Mouse (Mus musculus) layer of hippocampus, postnatal 10 days (tissue): ENCODE results near the gene Fxn. TPM values are rescaled to one million over a fixed set of nuclear protein-coding genes. Genes with fewer than 3 reads are reported as not detected.
A peak's percentile ranks its signal among the peaks of the same experiment; 100 is the strongest.
"Not testable (repeated sequence)": the region's sequence is repeated elsewhere in the genome, so short reads cannot be mapped to it uniquely, and the experiment has no call there.

Source experiments
- DNase-seq, 2 experiments: peaks; one replicate each; pipeline ENCODE4 v3.0.0; 2021; ENCODE audit warnings: low spot score in 2 of 2
- total RNA-seq, 2 experiments: library from RNA; stranded (reverse); gene quantifications; 2 replicates each; pipeline ENCODE4 v1.2.3; 2021

The Fxn gene
- total RNA-seq, 2 experiments from 2014 or later = 12.2 TPM

GRCm38 (mm10) chr19:24243340-24243739 is 37.1 kb downstream of the Fxn start:
- no peak for DNase-seq

DNA sequence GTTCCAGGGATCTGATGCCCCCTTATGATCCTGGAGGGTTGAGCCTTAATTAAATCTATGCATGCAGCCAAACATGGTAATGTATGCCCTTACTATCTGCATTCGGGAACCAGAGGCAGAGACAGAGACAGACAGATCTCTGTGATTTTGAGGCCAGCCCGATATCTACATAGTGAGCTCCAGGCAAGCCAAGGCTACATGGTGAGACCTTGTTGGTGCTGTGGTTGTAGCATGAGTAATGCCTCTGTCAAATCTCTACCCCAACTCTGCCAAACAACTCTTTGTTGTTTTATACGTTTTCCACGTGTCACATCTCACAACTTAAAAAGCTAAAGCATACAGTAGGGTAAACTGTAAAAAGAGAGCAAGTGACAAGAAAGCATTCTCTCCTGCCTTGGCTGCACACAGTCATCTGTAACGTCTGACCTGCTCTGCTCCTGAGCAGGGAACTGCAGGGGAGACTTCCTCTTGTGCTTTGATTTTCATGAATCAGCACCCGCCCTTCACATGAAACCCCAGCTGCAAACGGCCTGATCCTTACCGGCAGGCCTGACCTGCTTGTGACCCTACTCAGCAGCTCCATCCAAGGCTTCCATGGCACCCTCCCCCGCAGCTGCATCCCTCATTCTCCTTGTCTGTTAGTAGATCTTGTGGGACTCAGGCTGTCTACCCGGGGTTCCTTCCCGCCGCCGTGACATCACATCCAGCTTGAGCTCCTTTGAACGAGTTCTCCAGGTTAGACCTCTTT is 38.4 kb downstream of the Fxn start:
- no peak for DNase-seq

DNA sequence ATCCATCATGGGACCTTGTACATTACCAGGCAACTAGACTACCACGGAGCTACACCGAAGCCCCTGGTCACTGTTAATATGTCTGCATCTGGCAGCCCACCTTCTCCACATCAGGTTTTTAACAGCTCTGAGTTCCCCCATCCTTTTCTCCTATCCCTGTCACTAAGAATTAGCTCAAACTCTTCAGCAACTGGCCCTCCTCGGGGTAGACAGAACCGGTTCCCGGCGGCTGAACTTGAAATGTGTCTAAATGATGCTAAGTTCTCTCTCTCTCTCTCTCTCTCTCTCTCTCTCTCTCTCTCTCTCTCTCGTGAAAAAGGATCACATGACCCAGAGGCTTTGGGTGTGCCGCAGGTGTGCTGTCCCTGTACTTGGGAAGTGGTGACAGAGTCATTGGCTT is 39.1 kb downstream of the Fxn start:
- no peak for DNase-seq

DNA sequence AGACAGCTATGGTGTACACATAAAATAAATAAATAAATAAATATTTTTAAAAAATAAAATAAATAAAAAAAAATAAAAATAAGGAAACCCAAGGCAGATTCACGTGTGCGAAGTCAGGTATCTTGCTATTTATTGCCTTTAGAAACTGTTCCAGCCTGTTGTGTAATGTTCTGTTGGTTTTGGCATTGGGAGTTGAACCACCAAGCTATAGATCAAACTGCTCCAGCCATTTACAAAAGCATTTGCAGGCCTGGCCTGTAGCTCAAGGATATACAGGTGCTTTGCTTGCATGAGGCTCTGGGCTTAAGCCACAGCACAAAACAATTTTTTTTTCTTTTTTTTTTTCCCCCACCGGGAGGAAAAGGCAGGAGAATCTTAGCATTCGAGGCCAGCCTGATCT is 42.4 kb downstream of the Fxn start:
- DNase-seq = no peak

DNA sequence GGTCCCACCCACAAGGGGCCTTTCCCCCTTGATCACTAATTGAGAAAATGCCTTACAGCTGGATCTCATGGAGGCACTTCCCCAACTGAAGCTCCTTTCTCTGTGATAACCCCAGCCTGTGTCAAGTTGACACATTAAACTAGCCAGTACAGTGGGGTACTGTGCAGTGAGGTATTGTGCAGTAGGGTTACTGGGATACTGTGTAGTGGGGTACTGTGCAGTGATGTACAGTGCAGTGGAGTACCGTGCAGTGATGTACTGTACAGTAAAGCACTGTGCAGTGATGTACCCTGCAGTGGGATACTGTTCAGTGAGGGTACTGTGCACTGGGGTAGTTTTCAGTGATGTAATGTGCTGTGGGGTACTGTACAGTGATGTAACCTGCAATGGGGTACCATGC is 48.0 kb downstream of the Fxn start:
- DNase-seq = not testable (repeated sequence)

DNA sequence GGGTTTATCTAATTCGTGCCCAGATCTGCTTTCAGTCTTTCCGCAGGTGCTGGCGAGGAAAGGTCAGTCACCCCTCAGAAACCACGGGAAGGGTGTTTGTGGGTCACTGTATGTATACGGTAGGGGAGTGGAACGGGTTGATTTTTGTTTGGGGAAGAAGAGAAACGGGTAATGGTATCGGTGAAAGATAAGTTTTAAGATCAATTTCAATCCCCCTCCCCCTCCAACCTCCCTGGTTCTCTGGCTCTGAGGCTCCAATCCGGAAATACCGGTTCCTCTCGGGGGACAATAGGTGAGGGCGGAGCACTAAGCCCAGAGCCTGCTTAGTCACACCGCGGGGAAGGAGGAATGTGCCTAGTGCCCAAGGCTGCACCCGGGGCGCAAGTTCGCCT is 55.1 kb downstream of the Fxn start:
- DNase-seq = no peak

DNA sequence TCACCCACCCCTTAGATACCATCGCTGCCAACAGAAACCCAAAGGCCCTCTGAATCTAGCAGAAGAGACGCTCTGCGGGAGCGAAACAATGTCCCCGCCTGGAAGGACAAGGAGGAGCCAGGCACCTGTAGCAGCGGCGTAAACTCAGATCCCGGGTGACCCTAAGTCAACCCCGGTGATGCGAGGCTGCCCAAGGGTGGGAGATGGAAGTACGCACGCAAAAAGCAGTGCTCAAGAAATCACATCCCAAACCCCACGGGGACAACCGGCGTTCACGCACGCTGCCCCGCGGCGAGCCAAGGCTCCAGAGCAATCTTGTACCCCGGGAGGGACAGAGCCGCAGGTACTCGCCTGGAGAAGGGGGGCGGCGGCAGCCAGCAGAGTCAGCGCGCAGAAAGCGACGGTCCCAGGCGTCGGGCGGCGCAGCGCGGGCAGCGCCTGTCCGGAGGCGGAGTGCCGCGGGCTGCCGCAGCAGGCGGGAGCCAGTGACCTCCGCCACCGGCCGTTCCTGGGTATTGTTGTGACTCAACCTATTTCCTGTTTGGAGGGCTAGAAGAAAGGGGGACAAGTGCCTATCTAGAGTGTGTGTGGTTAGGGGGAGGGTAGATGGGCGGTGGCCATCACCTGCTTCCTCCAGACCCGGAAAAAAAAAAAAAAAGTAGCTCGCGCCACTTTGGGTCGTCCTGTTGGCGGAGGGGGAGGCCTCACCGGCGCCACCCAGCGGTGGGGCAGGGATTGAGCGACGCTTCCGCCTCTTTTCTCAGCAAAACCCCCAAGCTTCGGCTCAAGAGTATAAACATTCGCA is 55.7 kb downstream of the Fxn start, which contains the start of gene Tjp2:
Tjp2 (minus strand) TSS at position 531 of the 805 bp plus-strand sequence.
- peak; percentile 31 to 52 for DNase-seq

DNA sequence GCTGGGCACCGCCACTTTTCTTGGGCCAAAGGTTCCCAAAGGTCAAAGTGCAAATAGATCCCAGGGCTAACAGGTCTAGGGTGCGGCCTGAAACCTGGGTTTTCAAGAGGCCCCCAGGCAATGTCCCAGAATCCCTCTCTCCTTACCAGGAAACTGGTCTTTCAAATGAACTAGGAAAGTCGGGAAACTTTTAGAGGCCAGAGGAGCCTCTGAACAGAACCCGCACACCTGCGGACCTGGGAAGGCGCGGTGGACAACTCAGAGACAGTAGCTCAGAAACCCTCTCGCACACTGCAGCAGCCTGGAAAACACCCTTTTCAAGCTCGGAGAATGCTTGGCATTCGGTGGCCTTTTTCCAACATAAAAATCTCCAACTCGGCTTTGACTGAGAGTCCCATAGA is 56.6 kb downstream of the Fxn start:
- no peak for DNase-seq

DNA sequence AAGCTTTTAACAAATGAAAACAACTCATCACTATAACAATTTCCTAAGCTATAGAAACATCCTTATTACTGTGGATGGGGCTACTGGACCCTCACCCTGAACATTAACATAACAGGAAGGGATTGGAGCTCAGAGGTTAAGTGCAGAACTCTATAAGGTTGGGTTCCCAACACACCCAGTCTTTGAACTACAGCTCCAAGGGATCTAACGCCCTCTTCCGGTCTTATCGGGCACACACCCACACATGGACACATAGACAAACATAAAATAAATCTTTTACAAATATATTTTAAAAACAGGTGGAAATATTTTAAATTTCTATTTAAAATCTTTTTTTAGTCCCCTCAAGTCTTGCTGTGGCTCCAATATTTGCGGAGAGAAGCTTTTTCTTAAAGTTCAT is 59.0 kb downstream of the Fxn start:
- no peak for DNase-seq

GRCm38 (mm10) chr19:24220795-24221445 is 59.5 kb downstream of the Fxn start:
- DNase-seq = no peak

- no peak for DNase-seq
Observed at GRCm38 (mm10) chr19:24219011-24219410, 61.4 kb downstream of the Fxn start.

DNA sequence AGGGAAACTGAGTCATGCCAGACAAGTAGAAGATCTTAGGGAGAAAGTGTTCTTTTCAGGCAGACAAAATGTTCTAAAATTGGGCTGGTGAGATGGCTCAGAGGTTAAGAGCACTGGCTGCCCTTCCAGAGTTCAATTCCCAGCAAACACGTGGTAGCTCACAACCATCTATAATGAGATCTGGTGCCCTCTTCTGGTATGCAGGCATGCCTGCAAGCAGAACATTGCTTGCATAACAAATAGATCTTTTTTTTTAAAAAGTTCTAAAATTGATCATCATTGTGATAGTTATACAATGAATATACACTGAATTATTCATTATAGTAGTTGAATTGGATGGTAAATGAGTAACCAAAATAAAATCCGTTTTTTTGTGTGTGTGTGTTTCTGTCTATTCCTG is 62.1 kb downstream of the Fxn start:
- DNase-seq = no peak

GRCm38 (mm10) chr19:24217851-24218250 is 62.6 kb downstream of the Fxn start:
- no peak for DNase-seq

GRCm38 (mm10) chr19:24216771-24217170 is 63.6 kb downstream of the Fxn start:
- no peak for DNase-seq

GRCm38 (mm10) chr19:24214939-24215338 is 65.5 kb downstream of the Fxn start:
- DNase-seq = no peak

DNA sequence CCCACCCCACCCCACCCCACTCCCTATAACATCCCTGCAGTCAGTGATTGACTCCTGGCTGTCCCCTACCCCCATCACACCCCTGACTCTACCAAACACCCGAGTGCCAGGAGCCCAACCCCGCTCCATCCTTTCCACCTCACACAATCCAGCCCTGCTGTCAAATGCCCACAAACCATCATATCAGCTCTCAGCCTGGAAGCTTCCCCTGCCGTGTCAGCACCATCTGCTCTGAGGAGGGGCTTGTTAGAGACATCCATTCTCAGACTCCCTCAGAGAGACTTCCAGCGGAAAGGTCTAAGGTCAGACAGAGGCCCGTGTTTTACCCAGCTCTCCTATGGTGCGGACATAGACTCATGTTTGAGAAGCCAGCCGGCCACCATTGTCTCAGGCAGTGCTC is 67.1 kb downstream of the Fxn start:
- no peak for DNase-seq

- no peak for DNase-seq
Observed at GRCm38 (mm10) chr19:24212552-24213249, 67.7 kb downstream of the Fxn start.
